Mouse (Mus musculus) liver, embryonic 14.5 days (tissue): ENCODE data around the gene Sec23ip. TPM values are rescaled to one million over a fixed set of nuclear protein-coding genes. Genes with fewer than 3 reads are reported as not detected.

ENCODE experiments used
- ATAC-seq: fragments of 200-750 bp; cut with Nextera tagmentation; 2 replicates; pipeline ENCODE4 v1.8.0; 2017; ENCODE audit warnings: moderate number of reproducible peaks, mild to moderate bottlenecking, moderate library complexity; ENCODE audit not compliant: insufficient read depth
- DNase-seq, 3 experiments: peaks; one replicate each; pipeline ENCODE4 v3.0.0-alpha.2; 2012 to 2013; ENCODE audit warnings: low read depth in 3 of 3, low spot score in 3 of 3
- H3K27ac ChIP-seq: fragments of 300-500 bp; sonication (generic); 2 replicates; pipeline ENCODE4 v1.5.1; 2014; ENCODE audit warnings: moderate library complexity, mild to moderate bottlenecking, control low read depth, inconsistent platforms
- H3K27me3 ChIP-seq: fragments of 300-500 bp; sonication (generic); 2 replicates; pipeline ENCODE4 v1.6.1; 2014; ENCODE audit warnings: mild to moderate bottlenecking, low read length, moderate library complexity; ENCODE audit not compliant: control insufficient read depth, insufficient read depth
- H3K36me3 ChIP-seq: fragments of 300-500 bp; sonication (generic); replicated peaks from 2 replicates; pipeline ENCODE4 v1.6.1; 2014; ENCODE audit warnings: low read depth; ENCODE audit not compliant: control insufficient read depth, insufficient read depth
- H3K4me1 ChIP-seq, 2 experiments: fragments of 200-500 bp in 1 of 2; fragments of 300-500 bp in 1 of 2; sonication (generic) in 1 of 2; replicated peaks; 2 replicates each; pipeline ENCODE4 v1.6.1; 2012 to 2014; ENCODE audit warnings: antibody characterized with exemption in 1 of 2, inconsistent platforms in 1 of 2, low read length in 1 of 2; ENCODE audit not compliant: control insufficient read depth in 2 of 2, insufficient read depth in 2 of 2
- H3K4me2 ChIP-seq: fragments of 300-500 bp; sonication (generic); 2 replicates; pipeline ENCODE4 v1.6.1; 2014; ENCODE audit warnings: low read depth, mild to moderate bottlenecking, control low read depth, moderate library complexity
- H3K4me3 ChIP-seq, 2 experiments: fragments of 200-500 bp in 1 of 2; fragments of 300-500 bp in 1 of 2; sonication (generic) in 1 of 2; 2 replicates each; pipeline ENCODE4 v1.5.1; 2012 to 2014; ENCODE audit warnings: low read depth in 2 of 2, low read length in 2 of 2, mild to moderate bottlenecking in 2 of 2, control low read depth in 1 of 2, inconsistent platforms in 1 of 2, moderate library complexity in 1 of 2; ENCODE audit not compliant: insufficient read depth in 1 of 2
- H3K9ac ChIP-seq: fragments of 300-500 bp; sonication (generic); replicated peaks from 2 replicates; pipeline ENCODE4 v1.6.1; 2014; ENCODE audit warnings: mild to moderate bottlenecking, control low read depth, moderate library complexity
- H3K9me3 ChIP-seq: fragments of 300-500 bp; sonication (generic); 2 replicates; pipeline ENCODE4 v1.6.1; 2016; ENCODE audit warnings: low read length, mixed read lengths; ENCODE audit not compliant: control insufficient read depth
- CTCF ChIP-seq: IDR thresholded peaks from 2 replicates; pipeline ENCODE4 v1.5.1; 2016; ENCODE audit warnings: antibody characterized with exemption, low read depth, control low read depth
- EP300 ChIP-seq: IDR thresholded peaks from 2 replicates; pipeline ENCODE4 v1.6.1; 2016; ENCODE audit warnings: antibody characterized with exemption, low read depth
- WGBS: fragments of 180-500 bp; shearing (Covaris S2); extraction: QIAGEN DNeasy Blood & Tissue Kit; methylation state at CpG from one replicate; pipeline ENCODE4 v1.1.7; 2014; ENCODE audit not compliant: insufficient replicate concordance; 5-methylcytosine and 5-hydroxymethylcytosine counted together
- polyA plus RNA-seq, 2 experiments: library from polyadenylated mRNA; depleted of rRNA in 1 of 2; stranded (reverse) in 1 of 2; unstranded in 1 of 2; fragments of >200 nt; fragmentation: Nextera tagmentation in 1 of 2; extraction: Ambion mirVana in 1 of 2; gene quantifications; 2 replicates each; pipeline versions ENCODE4 v1.2.1 to v1.2.3; 2012 to 2014

Sec23ip gene
- polyA plus RNA-seq, 2 experiments: 10.4 to 14.7 TPM

DNA sequence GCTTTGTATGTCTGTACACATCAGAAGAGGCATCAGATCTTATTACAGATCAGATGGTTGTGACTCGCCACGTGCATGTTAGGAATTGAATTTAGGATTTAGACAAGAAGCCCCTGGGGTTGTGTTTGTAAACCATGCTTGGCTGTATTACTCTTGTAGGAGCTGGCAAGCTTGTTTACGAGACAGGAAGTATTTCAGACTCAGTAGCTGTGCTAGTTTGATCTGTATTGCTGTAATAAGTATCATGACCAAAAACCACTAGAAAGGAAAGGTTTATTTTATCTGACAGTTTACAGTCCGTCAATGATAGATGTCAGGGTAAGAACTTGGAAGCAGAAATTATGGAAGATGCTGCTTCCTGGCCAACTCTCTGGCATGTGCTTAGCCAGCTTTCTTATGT, 14.2 kb downstream of the Sec23ip start:
- DNase-seq (no peak), ATAC-seq (no peak)
- Histone ChIP-seq H3K4me3 (no peak overlapping the region), H3K9ac (no peak overlapping the region), H3K4me2 (no peak overlapping the region), H3K36me3 (peaks cover 80% of the 10 kb centered on the region), H3K4me1 (no peaks in the 10 kb centered on the region), H3K9me3 (no peaks in the 10 kb centered on the region), H3K27ac (no peak overlapping the region), H3K27me3 (no peaks in the 10 kb centered on the region)
- 86% methylated on average over 4 of the region's 4 CpGs for WGBS
- TF ChIP-seq CTCF (no peak), EP300 (no peak)

DNA sequence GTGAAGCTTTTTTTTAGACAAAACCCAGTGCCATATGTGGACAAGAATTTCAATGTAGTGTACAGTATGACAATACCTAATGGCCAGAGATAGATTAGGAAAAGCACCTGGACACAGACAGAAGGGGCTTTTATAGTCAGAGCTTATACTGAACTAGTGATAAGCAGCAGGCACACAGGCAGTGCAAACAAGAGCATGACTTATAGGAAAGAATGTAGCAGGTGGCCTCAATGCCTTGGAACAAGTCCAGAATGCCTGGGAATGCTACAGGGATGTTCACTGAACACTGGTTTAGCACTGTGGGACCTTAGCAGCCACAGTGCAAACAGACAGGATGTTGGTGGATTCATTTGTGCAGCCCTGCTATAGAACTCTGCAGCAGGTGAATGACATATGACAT, 22.0 kb downstream of the Sec23ip start:
- no peak overlapping the region for H3K4me3 ChIP-seq
- H3K4me2 ChIP-seq: no peak overlapping the region
- no peak for DNase-seq
- no peaks in the 10 kb centered on the region for H3K4me1 ChIP-seq
- TF ChIP-seq CTCF (no peak), EP300 (no peak)
- no peaks in the 10 kb centered on the region for H3K9me3 ChIP-seq
- ATAC-seq: no peak
- no peaks in the 10 kb centered on the region for H3K27me3 ChIP-seq
- peaks cover 75% of the 10 kb centered on the region for H3K36me3 ChIP-seq
- no peak overlapping the region for H3K9ac ChIP-seq
- H3K27ac ChIP-seq: no peak overlapping the region

DNA sequence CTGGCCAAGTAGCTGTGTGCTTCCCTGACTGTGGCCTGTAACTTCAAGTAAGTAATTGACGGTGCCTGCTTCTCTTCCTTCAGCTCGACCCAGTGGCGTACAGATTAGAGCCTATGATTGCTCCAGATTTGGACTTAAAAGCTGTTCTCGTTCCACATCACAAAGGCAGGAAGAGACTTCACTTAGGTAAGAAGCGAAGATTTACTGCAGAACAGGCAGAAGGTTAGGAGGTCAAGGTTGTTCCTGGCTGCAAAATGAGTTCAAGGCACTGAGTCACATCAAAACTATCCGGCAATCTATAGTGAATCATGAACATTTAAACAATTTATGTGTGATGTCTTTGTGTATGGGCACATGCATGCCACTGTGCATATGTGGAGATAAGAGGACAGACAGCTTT, 32.5 kb downstream of the Sec23ip start:
- TF ChIP-seq EP300: no peak
- no peak overlapping the region for H3K27ac ChIP-seq
- H3K9ac ChIP-seq: no peak overlapping the region
- no peak for DNase-seq
- H3K36me3 ChIP-seq: peaks cover 79% of the 10 kb centered on the region
- no peaks in the 10 kb centered on the region for H3K9me3 ChIP-seq
- H3K4me1 ChIP-seq: no peaks in the 10 kb centered on the region
- H3K4me3 ChIP-seq: no peak overlapping the region
- WGBS: 77% methylated on average over 6 of the region's 6 CpGs
- no peak overlapping the region for H3K4me2 ChIP-seq
- H3K27me3 ChIP-seq: no peaks in the 10 kb centered on the region
- no peak for ATAC-seq

DNA sequence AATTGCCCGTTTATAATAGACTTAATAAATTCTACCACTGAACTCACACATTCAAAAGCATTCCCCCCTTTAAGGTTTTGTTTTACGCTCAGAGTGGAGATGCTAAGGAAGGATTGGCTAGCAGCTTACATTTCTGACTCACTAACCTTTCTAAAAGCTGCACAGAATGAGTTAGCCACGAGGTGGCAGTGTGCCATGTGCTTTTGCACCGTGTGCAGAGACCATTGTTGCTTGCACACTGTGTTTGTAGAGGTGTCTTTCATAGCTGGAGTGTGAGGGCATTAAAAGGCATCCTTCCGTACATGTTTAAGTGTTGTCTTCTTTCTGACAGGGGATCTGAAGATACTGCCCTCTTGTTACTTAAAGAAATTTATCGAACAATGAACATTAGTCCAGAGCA, 34.6 kb downstream of the Sec23ip start:
- no peaks in the 10 kb centered on the region for H3K9me3 ChIP-seq
- H3K9ac ChIP-seq: no peak overlapping the region
- no peak overlapping the region for H3K4me3 ChIP-seq
- no peaks in the 10 kb centered on the region for H3K4me1 ChIP-seq
- DNase-seq (peak in 2 of 3 experiments; percentile 12 to 22), ATAC-seq (0 out of 2 replicates have a peak, but pooled peaks have one; percentile 8)
- WGBS: 50% methylated on average over 6 of the region's 6 CpGs
- TF ChIP-seq EP300 (no peak), CTCF (peak; percentile 78)
- H3K4me2 ChIP-seq: no peak overlapping the region
- H3K27me3 ChIP-seq: no peaks in the 10 kb centered on the region
- H3K36me3 ChIP-seq: peaks cover 70% of the 10 kb centered on the region
- no peak overlapping the region for H3K27ac ChIP-seq

DNA sequence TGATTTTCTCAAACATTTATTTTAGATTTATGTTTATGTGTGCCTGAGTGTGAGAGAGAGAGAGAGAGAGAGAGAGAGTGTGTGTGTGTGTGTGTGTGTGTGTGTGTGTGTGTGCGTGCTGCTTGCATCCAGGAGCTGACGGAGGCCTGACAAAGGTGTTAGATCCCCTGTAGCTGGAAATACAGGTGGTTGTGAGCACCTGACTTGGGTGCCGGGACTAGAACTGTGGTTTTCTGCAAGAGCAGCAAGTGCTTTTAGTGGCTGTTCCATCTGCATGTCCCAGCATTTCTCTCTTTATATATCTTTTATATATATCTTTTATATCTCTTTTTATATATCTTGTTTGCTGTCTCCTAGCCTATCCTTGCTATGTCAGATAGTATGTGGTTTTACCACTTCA, 37.1 kb downstream of the Sec23ip start:
- Histone ChIP-seq H3K4me1 (no peaks in the 10 kb centered on the region), H3K4me2 (no peak overlapping the region), H3K27me3 (no peaks in the 10 kb centered on the region), H3K36me3 (peaks cover 52% of the 10 kb centered on the region), H3K4me3 (no peak overlapping the region), H3K9ac (no peak overlapping the region), H3K27ac (no peak overlapping the region), H3K9me3 (no peaks in the 10 kb centered on the region)
- TF ChIP-seq CTCF (no peak), EP300 (no peak)
- DNase-seq (no peak), ATAC-seq (no peak)
- 93% methylated on average over 3 of the region's 3 CpGs for WGBS

DNA sequence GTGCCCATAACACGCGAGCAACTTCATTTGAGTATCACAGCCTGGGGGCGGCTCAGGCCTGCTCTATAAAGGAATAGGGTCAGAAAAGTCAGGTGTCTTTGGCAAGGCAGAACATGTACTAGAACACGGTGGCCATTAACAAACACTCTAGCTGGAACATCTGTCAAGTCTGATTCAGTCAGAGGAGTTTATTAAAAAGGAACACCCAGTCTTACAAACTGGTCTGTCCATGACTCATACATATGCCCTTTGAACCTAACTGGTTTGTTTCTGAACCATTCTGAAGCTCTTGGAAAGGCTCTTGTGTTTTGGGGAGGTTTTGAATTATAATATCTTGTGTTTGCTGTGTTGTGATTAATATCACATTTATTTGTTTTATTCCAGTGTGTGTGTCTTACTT, 45.3 kb downstream of the Sec23ip start:
- no peak overlapping the region for H3K27ac ChIP-seq
- 77% methylated on average over 4 of the region's 4 CpGs for WGBS

More for the DNA sequence above, 45.3 kb downstream of the Sec23ip start:
- no peaks in the 10 kb centered on the region for H3K27me3 ChIP-seq
- no peak overlapping the region for H3K4me3 ChIP-seq
- no peak for ATAC-seq
- no peaks in the 10 kb centered on the region for H3K36me3 ChIP-seq
- H3K9ac ChIP-seq: no peak overlapping the region
- TF ChIP-seq CTCF: no peak
- TF ChIP-seq EP300: no peak
- H3K4me2 ChIP-seq: no peak overlapping the region
- no peaks in the 10 kb centered on the region for H3K9me3 ChIP-seq
- no peaks in the 10 kb centered on the region for H3K4me1 ChIP-seq
- no peak for DNase-seq
